24 mouse cellular contexts compared by ENCODE assay signal in the genomic region with DNA sequence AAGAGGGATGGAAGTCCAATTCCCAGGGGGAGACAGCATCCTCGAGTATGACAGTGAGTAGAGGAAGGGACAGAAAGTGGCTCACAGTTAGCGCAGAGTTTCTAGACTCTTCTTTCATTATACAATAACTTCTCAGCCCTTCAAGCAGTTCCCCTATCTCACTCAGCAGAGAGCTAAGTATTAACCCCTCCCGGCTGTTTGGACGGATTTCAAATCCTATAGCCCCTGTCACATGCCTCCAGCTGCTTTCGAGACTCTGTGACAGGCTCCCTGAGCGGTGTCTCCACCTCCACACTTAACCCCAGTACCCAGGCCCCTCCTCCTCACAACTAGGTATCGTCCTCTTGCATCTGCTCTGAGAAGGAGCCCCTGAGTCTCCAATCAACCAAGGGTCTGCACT.
DNase-seq lines count a peak whose midpoint lies in the region; ATAC-seq and TF ChIP-seq lines count a peak whose summit lies in the region.
"Had no signal": no experiment of that assay in that cellular context is flagged by ENCODE, and none has a peak within 500 bp of the region (broad histone marks: within the 10 kb centered on the region; RNA-seq: fewer than 3 reads in every experiment).

No protein-coding gene starts in this region.

- peak; percentile 40 for DNase-seq in lung, embryonic 14.5 days
- no peak for DNase-seq in lung, postnatal 25 days (ENCODE audit: low spot score)
- DNase-seq in midbrain, embryonic 11.5 days (ENCODE audit: low spot score, missing footprints), result no peak
- no peak for DNase-seq in kidney, postnatal 4 days
- DNase-seq: adrenal gland, postnatal 10 days; adrenal gland, postnatal 36 days; cerebellum, adult 18-20 months; cerebellum, adult 9-10 months; cerebellum, postnatal 14 days; gastrocnemius, adult 2 months; gastrocnemius, postnatal 25 days; heart, adult 2 months had no signal

- H3K36me3 ChIP-seq in lung, embryonic 14.5 days (ENCODE audit: insufficient read depth), result peaks cover 15% of the 10 kb centered on the region; the same call in 1 of the 2 replicates
- no peaks in the 10 kb centered on the region; the same call in 1 of the 2 replicates for H3K36me3 ChIP-seq in midbrain, embryonic 11.5 days (ENCODE audit: control insufficient read depth, insufficient read depth, low read length)
- H3K36me3 ChIP-seq in midbrain, embryonic 16.5 days (ENCODE audit: control insufficient read depth, insufficient read depth, low read length), result no peaks in the 10 kb centered on the region
- H3K36me3 ChIP-seq in intestine, embryonic 16.5 days (ENCODE audit: control insufficient read depth, insufficient read depth, low read length), result no peaks in the 10 kb centered on the region
- H3K36me3 ChIP-seq: hindbrain, embryonic 15.5 days had no signal

- 40% methylated on average over 7 of the region's 7 CpGs for WGBS in lung, embryonic 14.5 days
- WGBS in midbrain, embryonic 11.5 days, result 63% methylated on average over 7 of the region's 7 CpGs
- WGBS in midbrain, embryonic 16.5 days, result 51% methylated on average over 7 of the region's 7 CpGs
- 48% methylated on average over 7 of the region's 7 CpGs for WGBS in intestine, embryonic 16.5 days

- H3K9me3 ChIP-seq in lung, embryonic 14.5 days (ENCODE audit: low read depth, low read length), result no peaks in the 10 kb centered on the region
- H3K9me3 ChIP-seq in midbrain, embryonic 11.5 days (ENCODE audit: control insufficient read depth, low read length), result no peaks in the 10 kb centered on the region
- H3K9me3 ChIP-seq in midbrain, embryonic 16.5 days (replicated peaks; ENCODE audit: control insufficient read depth, low read length, poor library complexity, severe bottlenecking), result no peaks in the 10 kb centered on the region
- no peaks in the 10 kb centered on the region for H3K9me3 ChIP-seq in intestine, embryonic 16.5 days (ENCODE audit: control insufficient read depth, low read length)
- H3K9me3 ChIP-seq: embryonic facial prominence, embryonic 13.5 days; forebrain, embryonic 12.5 days; hindbrain, embryonic 12.5 days; hindbrain, embryonic 15.5 days had no signal

- H3K4me3 ChIP-seq in lung, embryonic 14.5 days (ENCODE audit: low read depth, low read length), result no peak overlapping the region
- no peak overlapping the region for H3K4me3 ChIP-seq in midbrain, embryonic 11.5 days (ENCODE audit: low read depth, low read length)
- H3K4me3 ChIP-seq in midbrain, embryonic 16.5 days (ENCODE audit: low read depth, low read length), result no peak overlapping the region
- no peak overlapping the region for H3K4me3 ChIP-seq in intestine, embryonic 16.5 days (ENCODE audit: low read length)
- H3K4me3 ChIP-seq: embryonic facial prominence, embryonic 13.5 days; erythroblast, embryonic 14.5 days; forebrain, embryonic 12.5 days; gastrocnemius, adult 2 months; heart, adult 2 months; hindbrain, embryonic 12.5 days; hindbrain, embryonic 15.5 days had no signal

- H3K4me2 ChIP-seq in lung, embryonic 14.5 days, result no peak overlapping the region
- no peak overlapping the region for H3K4me2 ChIP-seq in midbrain, embryonic 11.5 days
- H3K4me2 ChIP-seq in midbrain, embryonic 16.5 days (ENCODE audit: low read length), result no peak overlapping the region
- no peak overlapping the region for H3K4me2 ChIP-seq in intestine, embryonic 16.5 days (ENCODE audit: low read depth, low read length)
- H3K4me2 ChIP-seq: embryonic facial prominence, embryonic 13.5 days; forebrain, embryonic 12.5 days; heart, embryonic 11.5 days; hindbrain, embryonic 12.5 days; hindbrain, embryonic 15.5 days had no signal

- no peaks in the 10 kb centered on the region for H3K27me3 ChIP-seq in lung, embryonic 14.5 days (ENCODE audit: insufficient read depth, low read length)
- H3K27me3 ChIP-seq in midbrain, embryonic 11.5 days (ENCODE audit: control insufficient read depth, insufficient read depth, low read length), result no peaks in the 10 kb centered on the region
- H3K27me3 ChIP-seq in midbrain, embryonic 16.5 days (ENCODE audit: control insufficient read depth, insufficient read depth, low read depth, low read length), result no peaks in the 10 kb centered on the region
- no peaks in the 10 kb centered on the region for H3K27me3 ChIP-seq in intestine, embryonic 16.5 days (replicated peaks; ENCODE audit: control insufficient read depth, insufficient read depth, low read length)
- H3K27me3 ChIP-seq: embryonic facial prominence, embryonic 13.5 days; forebrain, embryonic 12.5 days; hindbrain, embryonic 12.5 days; hindbrain, embryonic 15.5 days; Patski had no signal

- no peak for ATAC-seq in lung, embryonic 14.5 days (ENCODE audit: insufficient read depth)
- 0 out of 2 replicates have a peak, but pooled peaks have one; percentile 3 for ATAC-seq in midbrain, embryonic 11.5 days (ENCODE audit: low FRiP score)
- ATAC-seq in midbrain, embryonic 16.5 days, result no peak
- peak; percentile 73 for ATAC-seq in common myeloid progenitor, adult 5-6 weeks (replicated peaks; ENCODE audit: low read depth, poor library complexity, severe bottlenecking)
- no peak for ATAC-seq in intestine, embryonic 16.5 days
- ATAC-seq: CD4-positive, CD25-positive, alpha-beta regulatory T cell, adult 4 months; forebrain, embryonic 16.5 days; Patski had no signal

- no peaks in the 10 kb centered on the region for H3K4me1 ChIP-seq in lung, embryonic 14.5 days (ENCODE audit: insufficient read depth)
- H3K4me1 ChIP-seq in midbrain, embryonic 11.5 days (ENCODE audit: control insufficient read depth, insufficient read depth, low read length), result peaks cover 10% of the 10 kb centered on the region
- peaks cover 25% of the 10 kb centered on the region for H3K4me1 ChIP-seq in midbrain, embryonic 16.5 days (ENCODE audit: control insufficient read depth, insufficient read depth, low read length)
- no peaks in the 10 kb centered on the region for H3K4me1 ChIP-seq in intestine, embryonic 16.5 days (ENCODE audit: control insufficient read depth, insufficient read depth, low read length)

- TF ChIP-seq CTCF in lung, embryonic 14.5 days (IDR thresholded peaks at IDR 0.05; ENCODE audit: low read depth), result no peak

- no peak overlapping the region for H3K9ac ChIP-seq in lung, embryonic 14.5 days
- no peak overlapping the region for H3K9ac ChIP-seq in midbrain, embryonic 11.5 days (ENCODE audit: low read length)
- H3K9ac ChIP-seq in midbrain, embryonic 16.5 days (ENCODE audit: low read depth, low read length), result no peak overlapping the region
- no peak overlapping the region for H3K9ac ChIP-seq in intestine, embryonic 16.5 days (ENCODE audit: low read depth, low read length)
- H3K9ac ChIP-seq: embryonic facial prominence, embryonic 13.5 days; forebrain, embryonic 12.5 days; hindbrain, embryonic 12.5 days; hindbrain, embryonic 15.5 days had no signal

- H3K27ac ChIP-seq in lung, embryonic 14.5 days (ENCODE audit: low read depth), result no peak overlapping the region
- H3K27ac ChIP-seq in midbrain, embryonic 11.5 days (ENCODE audit: low read depth, low read length), result no peak overlapping the region
- no peak overlapping the region for H3K27ac ChIP-seq in midbrain, embryonic 16.5 days (ENCODE audit: low read length)
- H3K27ac ChIP-seq in intestine, embryonic 16.5 days (ENCODE audit: low read length), result no peak overlapping the region
- H3K27ac ChIP-seq: embryonic facial prominence, embryonic 13.5 days; forebrain, embryonic 12.5 days; gastrocnemius, adult 2 months; heart, adult 2 months; hindbrain, embryonic 12.5 days; hindbrain, embryonic 15.5 days had no signal

Comparison
In these comparisons a context has a peak if more than half of its experiments do, and no peak if none do; other contexts are left out.
1. ATAC-seq: peak in midbrain, embryonic 11.5 days (single experiment) and common myeloid progenitor, adult 5-6 weeks (single experiment); none in lung, embryonic 14.5 days (single experiment), midbrain, embryonic 16.5 days (single experiment) and intestine, embryonic 16.5 days (single experiment).